Mouse (Mus musculus): ENCODE data around the gene Tacr1.
"Not testable (repeated sequence)": the region's sequence is repeated elsewhere in the genome, so short reads cannot be mapped to it uniquely, and the experiment has no call there.

Gene Tacr1

GRCm38 (mm10) chr6:82401595-82402451 is at the start of gene Tacr1:
TSS of gene Tacr1 (plus strand) at chr6:82402334.
- DNase-seq (ENCODE audit: low spot score in 2 of 2), result no peak

GRCm38 (mm10) chr6:82376144-82376543 is 26.0 kb upstream of the Tacr1 start:
- no peak for DNase-seq (ENCODE audit: low spot score in 2 of 2)

GRCm38 (mm10) chr6:82383556-82383955 is 18.6 kb upstream of the Tacr1 start:
- no peak for DNase-seq (ENCODE audit: low spot score in 2 of 2)

- DNase-seq (ENCODE audit: low spot score in 2 of 2), result peak in 1 of 2 experiments; percentile 2
Observed at GRCm38 (mm10) chr6:82402501-82403495, 664 bp downstream of the Tacr1 start.

GRCm38 (mm10) chr6:82418367-82418766 is 16.2 kb downstream of the Tacr1 start:
- DNase-seq (ENCODE audit: low spot score in 2 of 2), result no peak

GRCm38 (mm10) chr6:82420222-82420621 is 18.1 kb downstream of the Tacr1 start:
- no peak for DNase-seq (ENCODE audit: low spot score in 2 of 2)

- DNase-seq (ENCODE audit: low spot score in 2 of 2), result no peak
Observed at GRCm38 (mm10) chr6:82428890-82429289, 26.8 kb downstream of the Tacr1 start.

- no peak for DNase-seq (ENCODE audit: low spot score in 2 of 2)
Observed at GRCm38 (mm10) chr6:82429766-82430165, 27.6 kb downstream of the Tacr1 start.

- no peak for DNase-seq (ENCODE audit: low spot score in 2 of 2)
Observed at GRCm38 (mm10) chr6:82437174-82437573, 35.0 kb downstream of the Tacr1 start.

GRCm38 (mm10) chr6:82452206-82453095 is 50.3 kb downstream of the Tacr1 start:
- not testable (repeated sequence) for DNase-seq (ENCODE audit: low spot score in 2 of 2)

GRCm38 (mm10) chr6:82455245-82455644 is 53.1 kb downstream of the Tacr1 start:
- no peak for DNase-seq (ENCODE audit: low spot score in 2 of 2)

- DNase-seq (ENCODE audit: low spot score in 2 of 2), result no peak
Observed at GRCm38 (mm10) chr6:82457163-82457763, 55.1 kb downstream of the Tacr1 start.

GRCm38 (mm10) chr6:82458762-82459389 is 56.7 kb downstream of the Tacr1 start:
- DNase-seq (ENCODE audit: low spot score in 2 of 2), result no peak

- no peak for DNase-seq (ENCODE audit: low spot score in 2 of 2)
Observed at GRCm38 (mm10) chr6:82463171-82463570, 61.0 kb downstream of the Tacr1 start.

GRCm38 (mm10) chr6:82474477-82474876 is 72.3 kb downstream of the Tacr1 start:
- no peak for DNase-seq (ENCODE audit: low spot score in 2 of 2)

GRCm38 (mm10) chr6:82483842-82484241 is 81.7 kb downstream of the Tacr1 start:
- DNase-seq (ENCODE audit: low spot score in 2 of 2), result no peak

- no peak for DNase-seq (ENCODE audit: low spot score in 2 of 2)
Observed at GRCm38 (mm10) chr6:82494481-82494880, 92.3 kb downstream of the Tacr1 start.

- DNase-seq (ENCODE audit: low spot score in 2 of 2), result no peak
Observed at GRCm38 (mm10) chr6:82510843-82511416, 108.8 kb downstream of the Tacr1 start.

GRCm38 (mm10) chr6:82519626-82520025 is 117.5 kb downstream of the Tacr1 start:
- no peak for DNase-seq (ENCODE audit: low spot score in 2 of 2)

- DNase-seq (ENCODE audit: low spot score in 2 of 2), result no peak
Observed at GRCm38 (mm10) chr6:82522567-82522966, 120.4 kb downstream of the Tacr1 start.

Data from urinary bladder, adult 18-20 months (tissue).